14 mouse cellular contexts compared by ENCODE assay signal in the genomic region with DNA sequence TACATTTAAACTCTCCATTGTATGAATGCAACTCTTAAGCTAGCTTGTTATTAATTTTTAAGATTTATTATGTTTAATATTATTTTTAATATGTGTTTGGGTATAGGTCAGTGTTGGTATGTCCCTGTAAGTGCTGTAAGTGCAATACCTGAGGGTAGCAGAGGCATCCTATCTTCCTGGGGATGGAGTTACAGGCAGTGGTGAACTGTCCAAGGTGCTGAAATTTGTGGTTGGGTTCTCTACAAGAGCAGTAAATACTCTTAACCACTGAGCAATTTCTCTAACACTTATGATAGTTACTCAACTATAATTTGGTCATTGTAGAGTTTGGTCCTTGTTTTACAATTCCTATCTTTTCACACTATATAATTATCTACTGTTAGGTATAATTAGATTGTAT.
DNase-seq lines count a peak whose midpoint lies in the region; ATAC-seq and TF ChIP-seq lines count a peak whose summit lies in the region.
"Had no signal": no experiment of that assay in that cellular context is flagged by ENCODE, and none has a peak within 500 bp of the region (broad histone marks: within the 10 kb centered on the region; RNA-seq: fewer than 3 reads in every experiment).

No protein-coding gene starts in this region.

- H3K36me3 ChIP-seq in intestine, embryonic 14.5 days (ENCODE audit: control insufficient read depth, insufficient read depth, low read length): no peaks in the 10 kb centered on the region
- no peaks in the 10 kb centered on the region for H3K36me3 ChIP-seq in intestine, postnatal 0 days (ENCODE audit: control insufficient read depth, insufficient read depth)
- H3K36me3 ChIP-seq in stomach, postnatal 0 days (ENCODE audit: control insufficient read depth, insufficient read depth, low read length): no peaks in the 10 kb centered on the region
- H3K36me3 ChIP-seq: G1E; hindbrain, embryonic 15.5 days; limb, embryonic 12.5 days; midbrain, embryonic 13.5 days had no signal

- H3K4me1 ChIP-seq in intestine, embryonic 14.5 days (replicated peaks; ENCODE audit: control insufficient read depth, insufficient read depth, low read length): no peaks in the 10 kb centered on the region
- H3K4me1 ChIP-seq in intestine, postnatal 0 days (replicated peaks; ENCODE audit: control insufficient read depth, insufficient read depth, low read length): no peaks in the 10 kb centered on the region
- H3K4me1 ChIP-seq in stomach, postnatal 0 days (replicated peaks; ENCODE audit: control insufficient read depth, insufficient read depth): no peaks in the 10 kb centered on the region
- H3K4me1 ChIP-seq: hindbrain, embryonic 15.5 days; limb, embryonic 12.5 days; midbrain, embryonic 13.5 days had no signal

- DNase-seq in intestine, embryonic 14.5 days (ENCODE audit: low spot score): peak; percentile 55
- peak; percentile 7 for DNase-seq in thymus, postnatal 4 days
- DNase-seq in thymus, postnatal 14 days: no peak
- DNase-seq in embryo, embryonic 11 days: peak; percentile 69
- peak; percentile 20 for DNase-seq in stomach, postnatal 0 days (ENCODE audit: low spot score)
- no peak for DNase-seq in urinary bladder, postnatal 4 days (ENCODE audit: low spot score in 2 of 2)
- DNase-seq: gastrocnemius, postnatal 25 days; thymus, adult 2 months had no signal

- no peak overlapping the region for H3K4me2 ChIP-seq in intestine, embryonic 14.5 days (ENCODE audit: low read length)
- no peak overlapping the region for H3K4me2 ChIP-seq in intestine, postnatal 0 days (replicated peaks; ENCODE audit: low read depth)
- H3K4me2 ChIP-seq in stomach, postnatal 0 days (replicated peaks; ENCODE audit: low read depth): no peak overlapping the region
- H3K4me2 ChIP-seq: hindbrain, embryonic 15.5 days; limb, embryonic 12.5 days; midbrain, embryonic 13.5 days had no signal

- H3K27ac ChIP-seq in intestine, embryonic 14.5 days (ENCODE audit: low read depth): no peak overlapping the region
- no peak overlapping the region for H3K27ac ChIP-seq in intestine, postnatal 0 days (ENCODE audit: low read depth, low read length)
- no peak overlapping the region for H3K27ac ChIP-seq in stomach, postnatal 0 days (replicated peaks)
- H3K27ac ChIP-seq: hindbrain, embryonic 15.5 days; limb, embryonic 12.5 days; midbrain, embryonic 13.5 days had no signal

- no peaks in the 10 kb centered on the region for H3K27me3 ChIP-seq in intestine, embryonic 14.5 days (replicated peaks; ENCODE audit: control insufficient read depth, insufficient read depth, low read length)
- no peaks in the 10 kb centered on the region for H3K27me3 ChIP-seq in intestine, postnatal 0 days (replicated peaks; ENCODE audit: control insufficient read depth, insufficient read depth, low read length)
- no peaks in the 10 kb centered on the region for H3K27me3 ChIP-seq in stomach, postnatal 0 days (ENCODE audit: control insufficient read depth, insufficient read depth, low read length)
- H3K27me3 ChIP-seq: hindbrain, embryonic 15.5 days; limb, embryonic 12.5 days; midbrain, embryonic 13.5 days had no signal

- no peak for TF ChIP-seq CTCF in intestine, postnatal 0 days (IDR thresholded peaks at IDR 0.05; ENCODE audit: low read depth)
- TF ChIP-seq CTCF in stomach, postnatal 0 days (IDR thresholded peaks at IDR 0.05; ENCODE audit: low read depth): no peak

- ATAC-seq in intestine, embryonic 14.5 days (replicated peaks; ENCODE audit: low FRiP score, low TSS enrichment, low read depth): no peak
- no peak for ATAC-seq in intestine, postnatal 0 days
- no peak for ATAC-seq in stomach, postnatal 0 days (ENCODE audit: low FRiP score, low TSS enrichment)
- ATAC-seq in erythroid progenitor cell, adult 5-6 weeks (replicated peaks; ENCODE audit: low FRiP score, poor library complexity, severe bottlenecking): no peak
- ATAC-seq: midbrain, embryonic 13.5 days had no signal

- H3K9me3 ChIP-seq in intestine, embryonic 14.5 days (ENCODE audit: control insufficient read depth, low read length): no peaks in the 10 kb centered on the region
- no peaks in the 10 kb centered on the region for H3K9me3 ChIP-seq in intestine, postnatal 0 days (ENCODE audit: control insufficient read depth)
- no peaks in the 10 kb centered on the region for H3K9me3 ChIP-seq in stomach, postnatal 0 days (ENCODE audit: control insufficient read depth, low read length)
- H3K9me3 ChIP-seq: G1E; hindbrain, embryonic 15.5 days; limb, embryonic 12.5 days had no signal

- no peak overlapping the region for H3K9ac ChIP-seq in intestine, embryonic 14.5 days (ENCODE audit: low read length)
- no peak overlapping the region for H3K9ac ChIP-seq in intestine, postnatal 0 days (ENCODE audit: low read depth, low read length)
- H3K9ac ChIP-seq in stomach, postnatal 0 days (ENCODE audit: low read length): no peak overlapping the region
- H3K9ac ChIP-seq: hindbrain, embryonic 15.5 days; limb, embryonic 12.5 days; midbrain, embryonic 13.5 days had no signal

- TF ChIP-seq EP300 in stomach, postnatal 0 days (optimal IDR thresholded peaks at IDR 0.05): no peak

- no peak overlapping the region for H3K4me3 ChIP-seq in intestine, embryonic 14.5 days (ENCODE audit: low read depth, low read length)
- no peak overlapping the region for H3K4me3 ChIP-seq in intestine, postnatal 0 days (ENCODE audit: low read depth, low read length)
- no peak overlapping the region for H3K4me3 ChIP-seq in stomach, postnatal 0 days (ENCODE audit: low read depth, low read length)
- H3K4me3 ChIP-seq: hindbrain, embryonic 15.5 days; limb, embryonic 12.5 days; midbrain, embryonic 13.5 days had no signal

Comparison
In these comparisons a context has a peak if more than half of its experiments do, and no peak if none do; other contexts are left out.
1. DNase-seq: peak in intestine, embryonic 14.5 days (single experiment), thymus, postnatal 4 days (single experiment), embryo, embryonic 11 days (single experiment) and stomach, postnatal 0 days (single experiment); none in thymus, postnatal 14 days (single experiment) and urinary bladder, postnatal 4 days (0 of 2).